Mouse (Mus musculus): ENCODE measurements around the gene Camta2. TPM values are rescaled to one million over a fixed set of nuclear protein-coding genes. Genes with fewer than 3 reads are reported as not detected.

The Camta2 gene
- total and polyA plus RNA-seq, 3 experiments: 1.0 to 17.0 (median 4.9) TPM

GRCm38 (mm10) chr11:70706127-70706526 lies 18.2 kb upstream of the Camta2 start:
- Histone ChIP-seq H3K36me3 (replicated peaks in 1 of 2; ENCODE audit: control insufficient read depth in 1 of 2, insufficient read depth in 1 of 2, low read length in 1 of 2) (peaks cover 58 to 87% of the 10 kb centered on the region in 2 experiments), H3K4me2 (ENCODE audit: insufficient read depth, low read depth, poor library complexity, severe bottlenecking) (no peak overlapping the region), H3K9me3 (replicated peaks; ENCODE audit: low read length) (no peaks in the 10 kb centered on the region), H3K4me1 (ENCODE audit: control insufficient read depth in 1 of 2, insufficient read depth in 2 of 2) (peaks cover 5 to 15% of the 10 kb centered on the region in 2 experiments), H3K27me3 (replicated peaks) (no peaks in the 10 kb centered on the region), H3K79me2 (replicated peaks; ENCODE audit: control insufficient read depth, extremely low read depth, insufficient read depth, poor library complexity, severe bottlenecking) (0 out of 2 replicates have a peak, but pooled peaks cover under 1% of the 10 kb centered on the region), H3K27ac (ENCODE audit: insufficient read depth, low read depth) (no peak overlapping the region), H3K9ac (ENCODE audit: insufficient read depth, low read depth) (no peak overlapping the region), H3K4me3 (replicated peaks in 1 of 3; ENCODE audit: low read depth in 2 of 3, low read length in 2 of 3, poor library complexity in 1 of 3) (no peak overlapping the region)
- in situ Hi-C loops (cut with MboI; ENCODE audit: low pct_ligation_motif_present, low pct_unique_long_range_greater_than_20kb, low sequenced_read_pairs): loop anchor here (5.0 kb wide), 1 partner anchor 34 kb away; no protein-coding TSS in a partner anchor
- no peak for TF ChIP-seq SIN3A (IDR thresholded peaks at IDR 0.05; ENCODE audit: low read length)
- no peak for TF ChIP-seq TBP (conservative IDR thresholded peaks at IDR 0.05; ENCODE audit: low read depth, low read length)
- TF ChIP-seq ZKSCAN1 (IDR thresholded peaks at IDR 0.05; ENCODE audit: borderline replicate concordance, low read depth, low read length): no peak
- no peak for TF ChIP-seq HCFC1 (IDR thresholded peaks at IDR 0.05; ENCODE audit: low read depth, low read length)
- TF ChIP-seq SMC3 (IDR thresholded peaks at IDR 0.05; ENCODE audit: low read depth, low read length): no peak
- TF ChIP-seq TCF12 (IDR thresholded peaks at IDR 0.05; ENCODE audit: low read depth, low read length): no peak
- no peak for TF ChIP-seq IRF4 (IDR thresholded peaks at IDR 0.05; ENCODE audit: low read depth, low read length)
- no peak for TF ChIP-seq RCOR1 (conservative IDR thresholded peaks at IDR 0.05; ENCODE audit: low read depth, low read length)
- TF ChIP-seq UBTF (IDR thresholded peaks at IDR 0.05; ENCODE audit: low read depth, low read length): no peak
- TF ChIP-seq CTCF (conservative IDR thresholded peaks at IDR 0.05 in 1 of 2, IDR thresholded peaks at IDR 0.05 in 1 of 2; ENCODE audit: low read depth in 2 of 2, low read length in 2 of 2): no peak
- TF ChIP-seq ZC3H11A (IDR thresholded peaks at IDR 0.05; ENCODE audit: low read depth, low read length): no peak
- no peak for TF ChIP-seq POLR2A (IDR thresholded peaks at IDR 0.05; ENCODE audit: low read depth, low read length)
- no peak for TF ChIP-seq RAD21 (IDR thresholded peaks at IDR 0.05; ENCODE audit: low read depth, low read length)
- TF ChIP-seq GABPA (IDR thresholded peaks at IDR 0.05; ENCODE audit: insufficient replicate concordance, low read depth, low read length): no peak
- TF ChIP-seq KAT2A (IDR thresholded peaks at IDR 0.05; ENCODE audit: insufficient replicate concordance, low read length): no peak
- TF ChIP-seq POLR2AphosphoS2 (IDR thresholded peaks at IDR 0.05; ENCODE audit: low read depth, low read length): no peak
- TF ChIP-seq JUN (IDR thresholded peaks at IDR 0.05; ENCODE audit: insufficient read depth, low read depth, low read length): no peak
- TF ChIP-seq ELF1 (IDR thresholded peaks at IDR 0.05; ENCODE audit: low read depth, low read length): no peak
- dilution Hi-C loops (cut with MboI; ENCODE audit: extremely low pct_ligation_motif_present, extremely low pct_unique_long_range_greater_than_20kb, low sequenced_read_pairs): no loop called here
- no peak for DNase-seq (ENCODE audit: extremely low read depth)

DNA sequence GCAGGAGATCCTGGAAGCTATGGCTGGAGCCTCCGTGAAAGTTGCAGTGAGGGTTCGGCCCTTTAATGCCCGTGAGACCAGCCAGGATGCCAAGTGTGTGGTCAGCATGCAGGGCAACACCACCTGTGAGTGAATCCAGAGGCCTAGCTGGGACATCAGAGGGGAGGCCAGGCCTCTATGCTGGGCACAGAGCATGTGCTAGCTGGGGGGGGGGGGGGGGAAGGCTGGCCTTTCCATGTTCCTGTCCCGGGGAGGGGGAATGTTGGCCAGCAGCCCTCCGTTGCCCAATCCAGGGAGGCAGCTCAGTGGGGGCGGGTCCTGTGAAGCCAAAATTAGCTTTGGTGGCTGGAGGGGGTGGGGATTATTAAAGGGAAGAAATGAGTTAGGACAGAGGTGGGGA lies 14.9 kb upstream of the Camta2 start:
- dilution Hi-C loops (cut with MboI; ENCODE audit: extremely low pct_ligation_motif_present, extremely low pct_unique_long_range_greater_than_20kb, low sequenced_read_pairs): no loop called here
- H3K4me3 ChIP-seq (replicated peaks in 1 of 3; ENCODE audit: low read depth in 2 of 3, low read length in 2 of 3, poor library complexity in 1 of 3): no peak overlapping the region
- no peaks in the 10 kb centered on the region for H3K9me3 ChIP-seq (replicated peaks; ENCODE audit: low read length)
- H3K9ac ChIP-seq (ENCODE audit: insufficient read depth, low read depth): no peak overlapping the region
- H3K79me2 ChIP-seq (replicated peaks; ENCODE audit: control insufficient read depth, extremely low read depth, insufficient read depth, poor library complexity, severe bottlenecking): 0 out of 2 replicates have a peak, but pooled peaks cover 5% of the 10 kb centered on the region
- H3K27me3 ChIP-seq (replicated peaks): peaks cover 3% of the 10 kb centered on the region
- in situ Hi-C loops (cut with MboI; ENCODE audit: low pct_ligation_motif_present, low pct_unique_long_range_greater_than_20kb, low sequenced_read_pairs): no loop called here
- H3K4me2 ChIP-seq (ENCODE audit: insufficient read depth, low read depth, poor library complexity, severe bottlenecking): no peak overlapping the region
- no peak for TF ChIP-seq JUN (IDR thresholded peaks at IDR 0.05; ENCODE audit: insufficient read depth, low read depth, low read length)
- TF ChIP-seq IRF4 (IDR thresholded peaks at IDR 0.05; ENCODE audit: low read depth, low read length): no peak
- TF ChIP-seq CHD1 (IDR thresholded peaks at IDR 0.05; ENCODE audit: low read depth, low read length): no peak
- TF ChIP-seq TCF12 (IDR thresholded peaks at IDR 0.05; ENCODE audit: low read depth, low read length): no peak
- no peak for TF ChIP-seq KAT2A (IDR thresholded peaks at IDR 0.05; ENCODE audit: insufficient replicate concordance, low read length)
- TF ChIP-seq BHLHE40 (IDR thresholded peaks at IDR 0.05; ENCODE audit: low read depth, low read length): no peak
- H3K4me1 ChIP-seq (ENCODE audit: control insufficient read depth in 1 of 2, insufficient read depth in 2 of 2): peaks cover 9 to 24% of the 10 kb centered on the region in 2 experiments
- peaks cover 39 to 55% of the 10 kb centered on the region in 2 experiments for H3K36me3 ChIP-seq (replicated peaks in 1 of 2; ENCODE audit: control insufficient read depth in 1 of 2, insufficient read depth in 1 of 2, low read length in 1 of 2)
- DNase-seq (ENCODE audit: extremely low read depth): no peak
- no peak overlapping the region for H3K27ac ChIP-seq (ENCODE audit: insufficient read depth, low read depth)

All from CH12.LX (cell line).